Mouse (Mus musculus): ENCODE measurements around the gene Gm4513.
"Not testable (repeated sequence)": the region's sequence is repeated elsewhere in the genome, so short reads cannot be mapped to it uniquely, and the experiment has no call there.

Gene Gm4513

GRCm38 (mm10) chr7:20598921-20599320, at the start of gene Gm4513:
Gm4513 (minus strand) TSS chr7:20599021.
- DNase-seq = not testable (repeated sequence)

DNA sequence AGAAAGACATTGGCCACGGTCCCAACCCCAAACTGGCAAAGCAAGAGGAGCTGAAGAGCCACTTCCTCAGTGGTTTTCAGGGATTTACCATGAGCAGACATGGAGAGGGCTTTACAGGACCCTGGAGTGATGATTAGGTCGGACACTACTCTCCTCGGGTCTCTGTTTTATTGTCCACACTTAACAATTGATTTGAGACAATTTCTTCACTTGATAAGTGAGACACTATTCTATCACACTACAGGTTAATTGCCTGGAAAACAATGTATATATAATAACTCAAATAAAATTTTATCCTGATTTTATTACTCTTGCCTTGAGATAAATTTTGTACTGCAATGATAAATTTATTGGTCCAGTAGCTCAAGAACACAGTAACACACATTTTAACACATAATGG, 22.7 kb downstream of the Gm4513 start, which contains the start of gene Gm4141:
TSS of gene Gm4141 (minus strand) at position 101 of the 400 bp plus-strand sequence.
- DNase-seq = not testable (repeated sequence)

DNA sequence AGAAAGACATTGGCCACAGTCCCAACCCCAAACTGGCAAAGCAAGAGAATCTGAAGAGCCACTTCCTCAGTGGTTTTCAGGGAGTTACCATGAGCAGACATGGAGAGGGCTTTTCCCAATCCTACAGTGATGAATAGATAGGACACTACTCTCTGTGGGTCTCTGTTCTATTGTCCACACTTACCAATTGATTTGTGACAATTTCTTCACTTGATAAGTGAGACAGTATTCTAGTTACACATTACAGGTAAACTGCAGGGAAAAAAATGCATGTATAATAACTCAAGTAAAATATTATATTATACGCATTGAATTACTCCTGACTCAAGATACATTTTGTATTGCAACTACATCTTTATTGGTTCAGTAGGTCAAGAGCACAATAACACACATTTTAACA, 53.2 kb downstream of the Gm4513 start, which contains the start of gene Gm5726:
TSS of gene Gm5726 (minus strand) at position 101 of the 400 bp plus-strand sequence.
- not testable (repeated sequence) for DNase-seq

Data from right cerebral cortex, postnatal 25 days (tissue).